Mouse (Mus musculus): ENCODE data around the gene Spryd3. TPM values are rescaled to one million over a fixed set of nuclear protein-coding genes. Genes with fewer than 3 reads are reported as not detected.

Gene Spryd3
- total and polyA plus RNA-seq, 3 experiments, result 13.4 to 23.1 (median 14.2) TPM

GRCm38 (mm10) chr15:102176571-102177316, 40.7 kb upstream of the Spryd3 start:
- DNase-seq, result no peak
- H3K27me3 ChIP-seq (ENCODE audit: control insufficient read depth, insufficient read depth, low read length), result no peaks in the 10 kb centered on the region
- intact Hi-C loops (cut with DNase I), result loop anchor here (5.0 kb wide), 1 partner anchor 141 kb away; no protein-coding TSS in a partner anchor
- no peaks in the 10 kb centered on the region for H3K79me2 ChIP-seq (replicated peaks; ENCODE audit: control insufficient read depth, insufficient read depth, low read length)
- H3K9ac ChIP-seq (ENCODE audit: low read depth, low read length), result no peak overlapping the region
- H3K27ac ChIP-seq, result no peak overlapping the region; the same call in 1 of the 2 replicates
- no peak overlapping the region for H3K4me3 ChIP-seq
- TF ChIP-seq EP300 (IDR thresholded peaks at IDR 0.05; ENCODE audit: insufficient read depth, low read depth, low read length) (no peak), POLR2A (IDR thresholded peaks at IDR 0.05; ENCODE audit: insufficient read depth, low read depth, low read length) (no peak), CTCF (IDR thresholded peaks at IDR 0.05) (no peak)
- no peaks in the 10 kb centered on the region for H3K36me3 ChIP-seq (ENCODE audit: control insufficient read depth, insufficient read depth, low read length)
- 51% methylated on average over 7 of the region's 7 CpGs for WGBS
- H3K4me1 ChIP-seq (ENCODE audit: control insufficient read depth, insufficient read depth, low read length), result peaks cover 2% of the 10 kb centered on the region

- 90% methylated on average over 16 of the region's 16 CpGs for WGBS
- Histone ChIP-seq H3K9ac (ENCODE audit: low read depth, low read length) (no peak overlapping the region), H3K79me2 (replicated peaks; ENCODE audit: control insufficient read depth, insufficient read depth, low read length) (no peaks in the 10 kb centered on the region), H3K36me3 (ENCODE audit: control insufficient read depth, insufficient read depth, low read length) (no peaks in the 10 kb centered on the region), H3K4me1 (ENCODE audit: control insufficient read depth, insufficient read depth, low read length) (peaks cover 2% of the 10 kb centered on the region), H3K27ac (no peak overlapping the region), H3K27me3 (ENCODE audit: control insufficient read depth, insufficient read depth, low read length) (no peaks in the 10 kb centered on the region), H3K4me3 (no peak overlapping the region)
- no peak for DNase-seq
- TF ChIP-seq POLR2A (IDR thresholded peaks at IDR 0.05; ENCODE audit: insufficient read depth, low read depth, low read length) (no peak), EP300 (IDR thresholded peaks at IDR 0.05; ENCODE audit: insufficient read depth, low read depth, low read length) (no peak), CTCF (IDR thresholded peaks at IDR 0.05) (no peak)
- intact Hi-C loops (cut with DNase I), result loop anchor here (5.0 kb wide), 1 partner anchor 141 kb away; no protein-coding TSS in a partner anchor
Observed at GRCm38 (mm10) chr15:102175736-102176319, 39.8 kb upstream of the Spryd3 start.

DNA sequence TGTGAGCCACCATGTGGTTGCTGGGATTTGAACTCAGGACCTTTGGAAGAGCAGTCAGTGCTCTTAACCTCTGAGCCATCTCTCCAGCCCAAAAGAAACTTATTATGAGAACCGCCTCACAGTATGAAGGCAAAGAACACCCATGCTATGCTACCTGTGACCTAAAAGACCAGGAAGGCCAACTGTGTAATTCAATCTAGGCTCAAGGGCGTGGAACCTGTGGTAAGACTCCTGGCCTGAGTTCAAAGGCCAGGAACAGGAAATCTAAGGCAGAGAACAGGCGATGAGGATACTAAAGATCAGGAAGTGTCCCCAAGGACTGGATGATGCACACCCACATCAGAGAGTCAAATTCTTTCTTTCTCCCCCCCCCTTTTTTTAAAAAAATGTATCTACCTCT, 37.5 kb upstream of the Spryd3 start:
- 68% methylated on average over 3 of the region's 3 CpGs for WGBS
- Histone ChIP-seq H3K36me3 (ENCODE audit: control insufficient read depth, insufficient read depth, low read length) (no peaks in the 10 kb centered on the region), H3K4me3 (no peak overlapping the region), H3K79me2 (replicated peaks; ENCODE audit: control insufficient read depth, insufficient read depth, low read length) (no peaks in the 10 kb centered on the region), H3K27ac (no peak overlapping the region), H3K27me3 (ENCODE audit: control insufficient read depth, insufficient read depth, low read length) (no peaks in the 10 kb centered on the region), H3K4me1 (ENCODE audit: control insufficient read depth, insufficient read depth, low read length) (peaks cover 2% of the 10 kb centered on the region), H3K9ac (ENCODE audit: low read depth, low read length) (no peak overlapping the region)
- TF ChIP-seq CTCF (IDR thresholded peaks at IDR 0.05) (no peak), POLR2A (IDR thresholded peaks at IDR 0.05; ENCODE audit: insufficient read depth, low read depth, low read length) (no peak), EP300 (IDR thresholded peaks at IDR 0.05; ENCODE audit: insufficient read depth, low read depth, low read length) (no peak)
- intact Hi-C loops (cut with DNase I), result no loop called here
- no peak for DNase-seq

DNA sequence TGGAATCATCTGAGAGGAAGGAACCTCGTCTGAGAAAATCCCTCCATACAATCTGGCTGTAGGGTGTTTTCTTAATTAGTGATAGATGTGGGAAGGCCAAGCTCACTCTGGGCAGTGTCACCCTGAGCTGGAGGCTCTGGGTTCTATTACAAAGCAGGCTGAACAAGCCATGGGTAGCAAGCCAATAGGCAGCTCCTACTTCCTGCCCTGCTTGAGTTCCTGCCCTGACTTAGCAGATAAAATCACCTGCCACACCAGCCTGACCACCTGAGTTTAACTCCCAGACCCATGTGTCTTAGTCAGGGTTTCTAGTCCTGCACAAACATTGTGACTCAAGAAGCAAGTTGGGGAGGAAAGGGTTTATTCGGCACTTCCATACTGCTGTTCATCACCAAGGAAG, 33.0 kb upstream of the Spryd3 start:
- Histone ChIP-seq H3K79me2 (replicated peaks; ENCODE audit: control insufficient read depth, insufficient read depth, low read length) (no peaks in the 10 kb centered on the region), H3K27ac (no peak overlapping the region), H3K36me3 (ENCODE audit: control insufficient read depth, insufficient read depth, low read length) (no peaks in the 10 kb centered on the region), H3K9ac (ENCODE audit: low read depth, low read length) (no peak overlapping the region), H3K27me3 (ENCODE audit: control insufficient read depth, insufficient read depth, low read length) (no peaks in the 10 kb centered on the region), H3K4me1 (ENCODE audit: control insufficient read depth, insufficient read depth, low read length) (peaks cover 2% of the 10 kb centered on the region), H3K4me3 (no peak overlapping the region)
- no peak for TF ChIP-seq EP300 (IDR thresholded peaks at IDR 0.05; ENCODE audit: insufficient read depth, low read depth, low read length)
- no peak for TF ChIP-seq CTCF (IDR thresholded peaks at IDR 0.05)
- no peak for TF ChIP-seq POLR2A (IDR thresholded peaks at IDR 0.05; ENCODE audit: insufficient read depth, low read depth, low read length)
- intact Hi-C loops (cut with DNase I), result no loop called here
- no peak for DNase-seq
- WGBS, result 57% methylated on average over 2 of the region's 2 CpGs

DNA sequence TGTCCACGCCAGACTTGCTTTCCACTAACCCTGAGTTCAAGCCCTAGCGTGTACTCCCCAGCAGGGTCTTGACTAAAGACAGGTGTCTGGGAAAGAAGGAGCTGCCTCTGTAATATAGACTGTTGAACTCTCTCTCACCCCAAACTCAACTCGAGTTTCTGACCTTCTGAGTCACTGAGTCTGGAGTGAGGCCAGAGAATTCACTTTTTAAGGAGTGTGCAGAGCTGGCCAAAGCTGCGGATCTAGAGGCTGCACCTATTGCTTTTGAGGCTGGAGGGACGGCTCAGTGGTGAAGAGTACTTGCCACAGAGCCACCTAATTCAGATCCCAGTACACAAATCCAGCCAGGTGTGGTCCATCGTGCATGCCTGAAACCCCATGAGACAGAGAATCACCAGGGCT, 31.6 kb upstream of the Spryd3 start:
- WGBS, result 39% methylated on average over 6 of the region's 6 CpGs
- Histone ChIP-seq H3K79me2 (replicated peaks; ENCODE audit: control insufficient read depth, insufficient read depth, low read length) (no peaks in the 10 kb centered on the region), H3K36me3 (ENCODE audit: control insufficient read depth, insufficient read depth, low read length) (no peaks in the 10 kb centered on the region), H3K27me3 (ENCODE audit: control insufficient read depth, insufficient read depth, low read length) (no peaks in the 10 kb centered on the region), H3K27ac (no peak overlapping the region), H3K4me3 (no peak overlapping the region), H3K9ac (ENCODE audit: low read depth, low read length) (no peak overlapping the region), H3K4me1 (ENCODE audit: control insufficient read depth, insufficient read depth, low read length) (peaks cover 2% of the 10 kb centered on the region)
- intact Hi-C loops (cut with DNase I), result no loop called here
- no peak for TF ChIP-seq CTCF (IDR thresholded peaks at IDR 0.05)
- no peak for DNase-seq

GRCm38 (mm10) chr15:102165468-102166100, 29.6 kb upstream of the Spryd3 start:
- WGBS, result 48% methylated on average over 6 of the region's 6 CpGs
- no peaks in the 10 kb centered on the region for H3K27me3 ChIP-seq (ENCODE audit: control insufficient read depth, insufficient read depth, low read length)

More at GRCm38 (mm10) chr15:102165468-102166100, 29.6 kb upstream of the Spryd3 start:
- H3K79me2 ChIP-seq (replicated peaks; ENCODE audit: control insufficient read depth, insufficient read depth, low read length), result no peaks in the 10 kb centered on the region
- H3K9ac ChIP-seq (ENCODE audit: low read depth, low read length), result no peak overlapping the region
- no peak for TF ChIP-seq EP300 (IDR thresholded peaks at IDR 0.05; ENCODE audit: insufficient read depth, low read depth, low read length)
- no peak for TF ChIP-seq POLR2A (IDR thresholded peaks at IDR 0.05; ENCODE audit: insufficient read depth, low read depth, low read length)
- no peaks in the 10 kb centered on the region for H3K36me3 ChIP-seq (ENCODE audit: control insufficient read depth, insufficient read depth, low read length)
- DNase-seq, result no peak
- intact Hi-C loops (cut with DNase I), result no loop called here
- H3K4me1 ChIP-seq (ENCODE audit: control insufficient read depth, insufficient read depth, low read length), result peaks cover 2% of the 10 kb centered on the region
- no peak overlapping the region for H3K27ac ChIP-seq
- no peak overlapping the region for H3K4me3 ChIP-seq
